Mouse (Mus musculus): Measurements from ENCODE around the gene Acp5.

- TF ChIP-seq MYC (IDR thresholded peaks at IDR 0.05; ENCODE audit: low read depth, low read length): no peak
- TF ChIP-seq POLR2AphosphoS2 (IDR thresholded peaks at IDR 0.05; ENCODE audit: low read length): no peak
- no peak for TF ChIP-seq TBP (IDR thresholded peaks at IDR 0.05; ENCODE audit: low read depth, low read length)
- peak in 2 of 3 experiments; percentile 33 to 45; a peak in 4 of 6 replicates for TF ChIP-seq CTCF (IDR thresholded peaks at IDR 0.05 in 2 of 3, conservative IDR thresholded peaks at IDR 0.05 in 1 of 3; ENCODE audit: control insufficient read depth in 1 of 3, insufficient read depth in 1 of 3, low read depth in 2 of 3, low read length in 3 of 3, poor library complexity in 1 of 3, severe bottlenecking in 1 of 3)
- TF ChIP-seq CHD1 (IDR thresholded peaks at IDR 0.05; ENCODE audit: low read depth, low read length): no peak; the same call in 1 of the 2 replicates
- TF ChIP-seq MEF2A (IDR thresholded peaks at IDR 0.05; ENCODE audit: extremely low read depth, insufficient replicate concordance, low read depth, low read length, poor library complexity, severe bottlenecking): no peak
- TF ChIP-seq ZNF384 (IDR thresholded peaks at IDR 0.05; ENCODE audit: low read depth, low read length): no peak
- TF ChIP-seq MAX (IDR thresholded peaks at IDR 0.05; ENCODE audit: low read length): no peak
- no peak for TF ChIP-seq JUND (IDR thresholded peaks at IDR 0.05; ENCODE audit: low read depth, low read length)
Observed at GRCm38 (mm10) chr9:22125246-22126027, 10.1 kb downstream of the Acp5 start.

All from MEL (cell line).